Mouse (Mus musculus) kidney, adult 18-20 months (tissue): ENCODE measurements around the gene Nek2.

ENCODE experiments used
- DNase-seq: peaks from one replicate; pipeline ENCODE4 v3.0.0; 2021

Nek2 gene

DNA sequence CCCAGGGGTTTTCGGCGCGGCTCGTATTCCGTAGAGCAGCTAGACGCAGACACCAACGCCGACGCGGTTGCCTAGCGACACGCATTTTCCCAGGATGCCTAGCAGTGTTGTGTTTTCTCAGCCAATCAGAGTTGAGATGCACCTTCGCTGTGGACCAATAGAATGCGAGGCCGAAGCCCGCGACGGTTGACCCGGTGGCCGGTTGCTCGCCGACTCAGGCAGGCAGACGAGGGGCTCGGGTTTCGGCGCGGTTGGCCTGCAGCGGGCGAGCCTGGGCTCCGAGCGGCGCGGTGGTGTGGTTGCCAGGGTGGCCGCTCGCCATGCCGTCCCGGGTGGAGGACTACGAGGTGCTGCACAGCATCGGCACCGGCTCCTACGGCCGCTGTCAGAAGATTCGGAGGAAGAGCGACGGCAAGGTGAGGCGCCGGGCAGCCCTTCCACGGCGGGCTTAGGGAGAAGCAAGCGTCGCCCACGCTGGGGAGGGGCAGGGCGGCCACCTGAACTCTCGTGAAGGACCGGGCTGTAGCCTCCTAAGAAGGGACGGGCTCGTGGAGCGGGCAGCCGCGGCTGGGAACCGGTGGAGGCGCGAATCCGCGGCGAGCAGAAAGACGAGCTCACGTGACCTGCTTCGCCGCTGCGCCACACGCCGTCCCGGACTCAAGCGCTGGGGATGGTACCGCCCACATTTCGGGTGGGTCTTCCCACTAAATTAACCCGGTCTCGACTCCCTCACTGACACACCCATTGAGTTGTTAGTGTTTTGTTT, at the start of gene Nek2:
Nek2 (plus strand) TSS at position 119 of the 766 bp plus-strand sequence.
- DNase-seq = peak; percentile 96

DNA sequence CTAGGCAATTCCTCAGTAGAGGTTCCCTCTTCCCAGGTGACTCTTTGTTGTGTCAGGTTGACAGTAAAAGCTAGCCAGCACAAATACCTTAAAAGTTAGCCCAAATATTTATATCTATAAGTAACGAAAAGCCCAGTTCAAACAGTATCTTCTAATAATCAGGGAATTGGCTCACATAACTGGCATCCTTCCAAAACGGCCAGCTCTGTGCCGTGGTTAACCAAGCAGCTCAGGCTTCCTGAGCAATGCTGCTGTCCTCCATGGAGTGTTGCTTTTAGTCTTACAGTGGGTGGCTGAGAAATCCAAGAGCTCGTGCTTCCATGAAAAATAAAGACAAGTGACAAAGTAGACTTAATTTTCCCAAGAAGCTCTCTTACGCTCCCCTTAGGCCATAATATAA, 47.1 kb upstream of the Nek2 start:
- no peak for DNase-seq

DNA sequence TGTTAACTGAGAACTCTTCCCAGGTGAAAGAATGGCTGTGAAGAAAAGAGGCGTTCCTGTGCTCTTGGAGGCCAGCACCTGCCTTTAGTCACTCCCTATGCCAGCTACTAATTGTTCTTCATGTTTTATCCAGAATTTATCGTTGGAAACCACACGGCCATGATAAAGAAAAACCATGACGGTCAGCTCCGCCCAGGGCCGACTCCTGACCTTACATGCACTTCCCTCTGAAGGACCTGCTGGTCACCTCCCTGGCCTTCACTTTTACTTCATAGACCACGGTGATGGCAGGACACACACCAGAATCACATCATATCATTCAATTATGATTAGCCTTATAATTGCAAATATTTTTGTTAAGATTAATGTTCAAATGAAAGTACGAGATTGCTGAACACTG, 46.1 kb upstream of the Nek2 start:
- no peak for DNase-seq

DNA sequence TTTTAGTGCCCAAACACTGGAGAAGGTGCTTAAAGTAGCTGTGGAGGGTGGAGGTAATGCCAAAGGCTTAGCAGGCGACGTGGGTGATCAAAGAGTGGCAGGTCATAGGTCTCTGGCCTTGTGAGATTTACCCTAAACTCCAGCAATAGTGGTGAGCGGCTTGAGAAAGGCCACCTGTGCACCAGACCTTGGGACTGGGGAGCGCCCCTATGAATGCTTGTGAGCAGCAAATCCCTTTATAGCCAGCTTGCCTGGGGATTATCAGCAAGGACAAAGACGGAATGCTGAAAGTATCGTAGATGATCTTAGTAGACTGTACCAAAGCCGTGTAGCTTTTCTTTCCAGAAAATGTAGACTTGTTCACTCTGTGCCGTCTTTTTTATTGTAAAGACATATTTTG, 43.7 kb upstream of the Nek2 start:
- no peak for DNase-seq

- no peak for DNase-seq
These were observed 40.8 kb upstream of the Nek2 start for GRCm38 (mm10) chr1:191780470-191780869.

GRCm38 (mm10) chr1:191785108-191785507, 36.1 kb upstream of the Nek2 start:
- DNase-seq = no peak

GRCm38 (mm10) chr1:191786255-191786654, 35.0 kb upstream of the Nek2 start:
- no peak for DNase-seq

DNA sequence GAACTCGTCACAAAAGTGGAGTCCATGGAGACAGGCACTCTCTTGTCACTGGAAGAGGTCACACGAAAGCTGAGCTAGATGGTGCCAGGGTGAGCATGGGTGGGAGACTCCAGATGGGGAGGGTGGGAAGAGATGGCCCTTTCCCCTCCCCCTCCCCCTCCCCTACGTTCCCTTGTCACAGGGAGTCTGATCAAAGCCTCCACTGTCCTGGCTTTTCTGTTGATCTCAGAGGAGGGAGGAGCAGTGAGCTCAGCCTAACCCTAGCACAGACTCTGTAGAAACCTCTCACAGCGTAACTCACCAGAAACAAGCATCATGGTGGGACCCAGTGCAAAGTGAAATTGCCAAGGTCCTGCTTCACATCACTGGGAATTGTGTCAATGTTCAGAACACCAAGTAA, 33.9 kb upstream of the Nek2 start:
- DNase-seq = no peak

GRCm38 (mm10) chr1:191792991-191793390, 28.3 kb upstream of the Nek2 start:
- DNase-seq = peak; percentile 22

DNA sequence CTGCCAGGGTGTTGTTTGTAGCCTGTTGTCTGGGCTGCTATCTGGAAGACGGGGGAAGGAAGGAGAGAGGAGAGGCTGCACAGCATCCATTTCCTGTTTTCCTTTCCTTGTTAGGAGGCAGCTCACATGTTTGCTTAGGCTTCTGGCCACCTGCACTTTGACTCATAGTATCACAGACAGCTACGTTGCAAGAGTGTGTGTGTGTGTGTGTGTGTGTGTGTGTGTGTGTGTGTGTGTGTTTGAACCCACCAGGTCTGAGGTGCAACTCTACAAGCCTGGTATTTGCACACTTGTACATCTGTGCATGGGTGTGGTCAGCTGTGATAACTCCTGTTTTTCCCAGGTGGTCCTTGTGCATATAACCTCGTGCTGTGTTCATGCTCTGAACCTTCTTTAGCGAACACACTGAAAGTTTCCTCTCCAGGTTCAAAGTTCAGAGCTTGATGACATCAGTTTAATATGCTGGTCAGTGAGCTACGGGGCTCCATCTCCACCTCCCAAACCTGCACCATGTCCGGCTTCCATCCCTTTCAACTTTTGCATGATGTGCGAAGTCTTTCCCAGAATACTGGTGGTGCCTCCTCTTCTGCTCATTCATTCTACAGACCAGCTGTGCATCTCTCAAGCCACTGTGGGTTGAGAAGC, 27.2 kb upstream of the Nek2 start:
- no peak for DNase-seq

DNA sequence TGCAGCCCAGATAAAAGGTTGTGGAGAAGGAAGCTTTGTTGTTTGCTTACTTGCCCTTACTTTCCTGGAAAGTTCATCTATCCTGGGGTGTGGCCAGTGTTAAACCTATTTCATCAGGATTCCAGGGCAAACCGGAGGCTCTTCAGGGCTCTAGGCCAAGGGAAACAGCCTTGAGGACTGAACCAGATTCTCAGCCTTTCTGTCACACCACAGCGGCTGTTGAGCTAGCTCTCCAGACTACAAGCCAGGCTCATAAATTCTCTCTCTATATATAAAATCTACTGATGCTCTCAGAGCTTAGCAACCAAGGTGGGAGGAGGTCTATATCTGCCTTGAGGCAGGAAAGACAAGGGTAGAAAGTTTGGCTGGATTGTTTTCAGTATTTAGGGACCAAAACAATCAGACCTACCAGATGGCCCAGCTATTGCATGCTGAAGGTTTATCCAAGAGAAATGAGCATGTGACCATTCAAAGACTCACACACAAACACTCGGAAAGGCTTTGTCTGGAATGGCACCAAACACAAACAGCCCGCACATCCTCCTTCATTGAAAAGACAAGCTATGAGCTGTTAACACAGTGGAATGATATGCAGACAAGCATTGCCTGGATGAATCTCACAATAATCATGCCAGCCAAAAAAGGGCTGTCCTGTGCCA, 24.9 kb upstream of the Nek2 start:
- no peak for DNase-seq

- DNase-seq = no peak
These were observed 19.0 kb upstream of the Nek2 start for GRCm38 (mm10) chr1:191802093-191802819.

GRCm38 (mm10) chr1:191802820-191803655, 18.2 kb upstream of the Nek2 start:
- DNase-seq = no peak

- DNase-seq = no peak
These were observed 16.5 kb upstream of the Nek2 start for GRCm38 (mm10) chr1:191804747-191805146.

DNA sequence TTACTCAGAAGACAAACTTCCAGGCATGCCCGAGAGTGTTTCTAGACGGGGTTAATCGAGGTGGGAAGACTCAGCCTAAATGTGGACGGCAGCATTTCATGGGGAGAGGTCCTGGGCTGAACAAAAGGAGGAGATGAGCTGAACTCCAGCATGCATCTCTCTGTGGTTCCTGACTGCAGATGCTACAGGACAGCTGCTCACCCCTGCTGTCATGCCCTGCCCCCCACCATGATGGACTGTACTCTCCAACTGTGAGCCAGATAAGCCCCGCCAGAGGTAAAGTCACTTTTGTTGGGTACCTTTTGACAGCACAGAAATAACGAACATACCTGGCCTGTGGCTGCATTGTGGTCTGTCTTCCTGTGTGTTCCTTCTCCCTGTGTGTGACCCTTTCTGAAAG, 15.5 kb upstream of the Nek2 start:
- DNase-seq = no peak

DNA sequence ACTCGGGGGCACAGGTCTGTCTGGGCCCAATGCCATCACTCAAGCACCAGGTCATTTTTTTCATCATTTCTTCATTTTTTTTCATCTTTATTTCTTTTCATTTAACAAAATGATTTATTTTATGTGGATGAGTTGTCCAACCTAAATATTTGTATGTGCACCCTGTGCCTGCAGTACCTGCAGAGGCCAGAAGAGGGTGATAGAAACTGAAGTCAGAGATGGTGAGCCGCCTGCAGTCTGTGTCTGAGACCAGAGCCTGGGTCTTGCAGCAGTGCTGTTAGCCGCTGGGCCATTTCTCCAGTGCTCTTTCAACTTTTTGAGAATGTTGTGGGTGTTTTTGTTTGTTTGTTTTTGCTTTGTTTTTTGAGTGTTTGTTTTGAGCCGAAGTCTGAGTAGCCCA, 14.5 kb upstream of the Nek2 start:
- no peak for DNase-seq

DNA sequence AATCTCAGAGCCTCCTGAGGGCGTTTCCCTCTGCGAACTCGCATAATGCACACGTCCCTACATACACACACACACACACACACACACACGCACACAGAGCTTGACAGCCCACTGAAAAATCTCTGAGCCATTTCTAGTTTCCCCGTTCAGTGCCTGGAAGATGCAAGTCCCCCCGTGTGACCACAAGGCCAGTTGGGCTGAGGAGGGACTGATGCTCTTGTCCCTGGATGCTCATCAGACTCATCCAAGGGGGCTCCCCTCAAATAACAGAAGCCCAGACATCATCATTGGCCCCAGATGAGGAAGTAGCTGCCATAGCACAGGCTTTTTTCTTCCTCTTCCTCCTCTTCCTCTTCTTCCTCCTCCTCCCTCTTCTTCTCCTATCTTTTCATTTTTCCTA, 13.3 kb upstream of the Nek2 start:
- no peak for DNase-seq

- DNase-seq = no peak
These were observed 12.5 kb upstream of the Nek2 start for GRCm38 (mm10) chr1:191808688-191809223.

- DNase-seq = no peak
These were observed 9.5 kb upstream of the Nek2 start for GRCm38 (mm10) chr1:191811774-191812173.

DNA sequence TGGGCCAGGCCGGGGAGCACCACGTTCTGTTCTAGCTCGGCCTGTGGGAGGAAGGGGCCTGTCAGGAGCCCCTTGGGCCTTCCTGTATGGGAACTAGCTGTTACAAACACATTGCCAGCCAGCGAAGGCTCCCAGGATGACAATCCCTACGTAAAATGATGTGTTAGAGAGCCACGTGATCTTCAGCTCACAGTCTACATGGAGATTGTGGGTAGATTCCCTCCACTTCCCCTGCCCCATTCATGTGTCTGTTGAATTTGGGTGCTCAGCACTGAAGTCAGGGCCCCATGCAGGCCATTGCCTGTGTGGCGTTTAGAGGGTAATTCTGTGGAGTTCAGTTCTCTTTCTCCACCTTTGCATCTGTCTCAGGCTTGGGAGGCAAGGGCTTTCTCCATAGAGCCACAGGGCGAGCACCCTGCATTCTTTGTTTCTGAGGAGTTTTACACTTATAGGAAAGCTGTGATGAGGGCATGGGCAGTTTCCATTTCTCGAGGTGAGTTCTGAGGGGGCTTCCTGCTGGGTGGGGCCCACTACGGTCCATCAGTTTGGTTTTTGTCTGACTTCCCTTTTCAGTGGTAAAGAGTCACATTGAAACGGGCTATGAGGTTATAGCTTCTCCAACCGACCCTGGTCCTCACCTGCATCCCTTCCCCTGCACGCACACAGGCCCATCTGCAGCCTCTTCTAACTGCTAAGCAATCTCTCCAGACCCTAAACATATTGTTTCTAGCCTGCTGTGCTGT, 8.1 kb upstream of the Nek2 start:
- no peak for DNase-seq

DNA sequence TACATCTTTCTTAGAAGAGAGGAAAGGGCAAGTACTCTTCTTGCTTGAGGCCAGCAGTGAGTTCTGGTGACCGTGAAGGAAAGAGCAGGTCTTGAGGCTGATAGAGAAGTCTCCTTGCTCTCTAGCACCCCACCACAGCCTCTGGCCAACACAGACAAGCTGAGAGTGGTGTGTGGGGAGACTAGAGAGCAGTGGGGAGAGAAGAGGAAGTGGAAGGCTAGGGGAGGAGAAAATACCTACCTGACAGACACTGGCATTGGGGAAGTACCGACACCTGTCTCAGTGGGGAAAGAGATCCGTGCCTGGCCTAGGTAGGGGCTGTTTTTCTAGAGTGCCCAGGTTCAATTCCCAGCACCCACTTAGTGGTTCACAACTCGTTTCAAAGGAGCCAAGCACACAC, 7.0 kb upstream of the Nek2 start:
- no peak for DNase-seq

DNA sequence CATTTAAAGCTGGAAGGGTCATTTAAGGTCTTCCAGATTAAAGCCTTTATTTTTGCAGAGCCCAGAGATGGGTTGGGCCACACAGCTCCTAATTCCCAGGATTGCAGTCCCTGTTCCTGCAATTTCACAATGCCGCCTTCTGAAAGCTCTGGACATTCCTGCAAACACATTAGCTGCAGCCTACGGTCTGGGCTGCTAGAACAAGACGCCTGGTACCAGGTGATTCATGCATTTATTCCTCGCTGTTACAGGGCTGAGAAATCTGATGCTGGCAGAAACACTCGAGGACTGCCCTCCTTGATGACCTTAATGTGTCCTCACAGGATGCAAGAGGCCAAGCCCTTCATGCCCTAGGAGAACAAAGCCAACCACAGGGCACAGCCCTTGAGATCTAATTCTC, 6.3 kb upstream of the Nek2 start:
- no peak for DNase-seq
